Mouse (Mus musculus) NIH3T3 (cell line): ENCODE measurements around the gene Hint2.

Source experiments
- DNase-seq: peaks from one replicate; pipeline ENCODE4 v3.0.0-alpha.2; 2012; ENCODE audit warnings: low read depth

Hint2 gene

DNA sequence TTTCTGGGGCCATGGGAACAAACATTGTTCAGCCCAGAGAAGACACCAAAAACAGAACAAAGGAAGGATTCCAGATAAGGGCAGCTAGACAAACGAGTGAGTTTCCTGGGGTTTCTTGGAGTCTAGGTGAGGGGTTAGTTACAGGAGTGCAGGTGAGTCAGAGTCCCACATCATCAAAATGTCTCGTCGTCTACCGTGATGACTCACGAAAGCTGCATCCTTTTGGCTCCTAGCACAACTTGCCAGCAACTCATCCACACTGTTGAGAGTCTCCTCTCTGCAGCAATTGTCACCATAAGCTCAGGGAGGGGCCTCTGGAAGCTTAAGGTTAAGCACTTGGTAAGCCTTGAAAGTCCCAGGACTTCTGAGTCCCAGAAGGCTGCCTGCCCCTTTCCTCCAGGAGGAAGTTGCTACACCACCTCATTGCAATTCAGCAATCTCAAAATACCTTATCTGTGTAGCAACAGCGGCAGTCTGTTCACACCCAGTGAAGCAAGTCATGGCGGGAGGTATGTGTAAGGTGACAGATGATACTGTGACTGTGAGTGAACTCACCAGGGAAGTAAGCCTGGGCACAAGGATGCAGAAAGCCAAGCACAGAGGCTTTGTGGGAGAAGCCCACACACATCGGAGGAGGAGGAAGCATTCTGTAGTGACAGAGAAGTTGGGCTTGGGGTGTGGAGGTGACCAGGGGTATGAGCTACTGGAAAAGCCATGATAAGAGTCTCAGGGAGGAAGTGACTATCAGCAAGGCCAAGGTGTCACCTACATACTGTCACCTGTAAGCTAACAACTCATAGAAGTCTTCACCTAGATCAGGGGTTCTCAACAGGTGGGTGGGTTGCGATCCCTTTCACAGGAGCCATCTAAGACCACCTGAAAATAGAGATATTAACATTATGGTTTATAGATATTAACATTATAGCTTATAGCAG is 51.2 kb downstream of the Hint2 start:
- DNase-seq: no peak
